In the genomic region with DNA sequence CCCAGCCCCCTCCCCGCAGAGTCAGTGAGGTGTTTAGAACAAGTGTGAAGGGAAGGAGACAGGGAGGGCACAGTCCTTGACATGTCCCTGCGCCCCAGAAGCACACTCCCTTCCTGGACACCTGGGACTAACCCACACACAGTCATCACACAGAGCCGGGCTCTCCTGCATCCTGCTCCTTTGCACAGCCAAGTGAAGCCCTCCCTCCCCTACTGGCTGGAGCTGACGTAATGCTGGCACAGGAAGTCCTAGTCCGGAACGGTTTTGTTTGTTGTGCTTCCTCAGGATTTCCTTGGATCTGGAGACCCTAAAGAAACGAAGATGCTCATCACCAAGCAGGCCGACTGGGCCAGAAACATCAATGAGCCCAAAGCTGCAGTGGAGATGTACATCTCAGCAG, we compare ENCODE assay signal across 8 mouse cellular contexts. TPM values are rescaled to one million over a fixed set of nuclear protein-coding genes. Genes with fewer than 3 reads are reported as not detected.
DNase-seq lines count a peak whose midpoint lies in the region; ATAC-seq lines count a peak whose summit lies in the region.

No protein-coding gene starts in this region.

- H3K4me2 ChIP-seq in embryonic facial prominence, embryonic 12.5 days (replicated peaks) = no peak overlapping the region
- H3K4me2 ChIP-seq in kidney, embryonic 15.5 days = no peak overlapping the region

- no peaks in the 10 kb centered on the region for H3K9me3 ChIP-seq in embryonic facial prominence, embryonic 12.5 days
- no peaks in the 10 kb centered on the region for H3K9me3 ChIP-seq in embryonic facial prominence, embryonic 10.5 days
- H3K9me3 ChIP-seq in kidney, embryonic 15.5 days (replicated peaks) = no peaks in the 10 kb centered on the region
- H3K9me3 ChIP-seq in hindbrain, embryonic 10.5 days = no peaks in the 10 kb centered on the region

- H3K79me2 ChIP-seq in macrophage (ENCODE audit: inconsistent target) = no peaks in the 10 kb centered on the region

- no peak overlapping the region for H3K9ac ChIP-seq in embryonic facial prominence, embryonic 12.5 days
- no peak overlapping the region for H3K9ac ChIP-seq in kidney, embryonic 15.5 days

- H3K4me1 ChIP-seq in embryonic facial prominence, embryonic 12.5 days = peaks cover 4% of the 10 kb centered on the region; the same call in 1 of the 2 replicates
- H3K4me1 ChIP-seq in embryonic facial prominence, embryonic 10.5 days = peaks cover 29% of the 10 kb centered on the region
- peaks cover 64% of the 10 kb centered on the region for H3K4me1 ChIP-seq in kidney, embryonic 15.5 days
- peaks cover 27% of the 10 kb centered on the region for H3K4me1 ChIP-seq in hindbrain, embryonic 10.5 days (replicated peaks)

- WGBS in embryonic facial prominence, embryonic 12.5 days = 54% methylated on average over 8 of the region's 8 CpGs
- WGBS in embryonic facial prominence, embryonic 10.5 days = 62% methylated on average over 8 of the region's 8 CpGs
- WGBS in kidney, embryonic 15.5 days = 46% methylated on average over 8 of the region's 8 CpGs
- 23% methylated on average over 8 of the region's 8 CpGs for WGBS in macrophage (ENCODE audit: missing documents)
- WGBS in hindbrain, embryonic 10.5 days = 69% methylated on average over 8 of the region's 8 CpGs

- no peak for DNase-seq in embryonic facial prominence, embryonic 10.5 days (ENCODE audit: low spot score)
- peak; percentile 79 to 92 for DNase-seq in heart, adult 18-20 months
- DNase-seq in left cerebral cortex, postnatal 4 days = no peak
- DNase-seq in spleen, postnatal 14 days (ENCODE audit: low spot score in 2 of 2) = no peak
- no peak for DNase-seq in hindbrain, embryonic 10.5 days (ENCODE audit: low spot score)

- H3K36me3 ChIP-seq in embryonic facial prominence, embryonic 12.5 days = peaks cover 36% of the 10 kb centered on the region
- peaks cover 44% of the 10 kb centered on the region for H3K36me3 ChIP-seq in embryonic facial prominence, embryonic 10.5 days (replicated peaks)
- H3K36me3 ChIP-seq in kidney, embryonic 15.5 days = peaks cover 44% of the 10 kb centered on the region
- H3K36me3 ChIP-seq in macrophage (ENCODE audit: inconsistent target) = no peaks in the 10 kb centered on the region
- H3K36me3 ChIP-seq in hindbrain, embryonic 10.5 days = peaks cover 56% of the 10 kb centered on the region

- ATAC-seq in embryonic facial prominence, embryonic 12.5 days (ENCODE audit: insufficient number of reproducible peaks, insufficient read depth, low FRiP score, low TSS enrichment) = peak; percentile 23; the same call in 1 of the 2 replicates
- peak; percentile 61 for ATAC-seq in kidney, embryonic 15.5 days (replicated peaks; ENCODE audit: low FRiP score)

- intact Hi-C loops in left cerebral cortex, postnatal 4 days (cut with DNase I) = no loop called here

- no peaks in the 10 kb centered on the region for H3K27me3 ChIP-seq in embryonic facial prominence, embryonic 12.5 days
- H3K27me3 ChIP-seq in embryonic facial prominence, embryonic 10.5 days (replicated peaks; ENCODE audit: low read depth, poor library complexity, severe bottlenecking) = no peaks in the 10 kb centered on the region
- no peaks in the 10 kb centered on the region for H3K27me3 ChIP-seq in kidney, embryonic 15.5 days
- no peaks in the 10 kb centered on the region for H3K27me3 ChIP-seq in hindbrain, embryonic 10.5 days (ENCODE audit: insufficient read depth, poor library complexity, severe bottlenecking)

- H3K27ac ChIP-seq in embryonic facial prominence, embryonic 12.5 days = no peak overlapping the region; the same call in 1 of the 2 replicates
- H3K27ac ChIP-seq in embryonic facial prominence, embryonic 10.5 days (replicated peaks) = no peak overlapping the region; the same call in 1 of the 2 replicates
- H3K27ac ChIP-seq in kidney, embryonic 15.5 days = peak overlapping the region; percentile 74
- H3K27ac ChIP-seq in macrophage = peak overlapping the region; percentile 65
- H3K27ac ChIP-seq in hindbrain, embryonic 10.5 days = no peak overlapping the region

- no peak overlapping the region for H3K4me3 ChIP-seq in embryonic facial prominence, embryonic 12.5 days
- no peak overlapping the region for H3K4me3 ChIP-seq in embryonic facial prominence, embryonic 10.5 days
- H3K4me3 ChIP-seq in kidney, embryonic 15.5 days (replicated peaks) = no peak overlapping the region
- no peak overlapping the region for H3K4me3 ChIP-seq in macrophage (ENCODE audit: inconsistent target)
- no peak overlapping the region for H3K4me3 ChIP-seq in hindbrain, embryonic 10.5 days

RNA-seq across cellular contexts. Expression of a gene that starts 21.6 kb away (rescaled TPM):
- polyA plus RNA-seq in embryonic facial prominence, embryonic 12.5 days (2016; fragmentation: Nextera tagmentation; extraction: Ambion mirVana) = 0.17 and 0.32 TPM in 2 replicates
- 0.33 and 0.51 TPM in 2 replicates for polyA plus RNA-seq in embryonic facial prominence, embryonic 10.5 days (2016; fragmentation: Nextera tagmentation; extraction: Ambion mirVana)
- not detected for total RNA-seq in heart, adult 18-20 months (2021)
- polyA plus RNA-seq in kidney, embryonic 15.5 days (2015; fragmentation: Nextera tagmentation; extraction: Ambion mirVana) = 0.10 and 0.14 TPM in 2 replicates
- 1 to 10 TPM in 6 of 26 experiments, under 1 TPM in 12, not detected in 8; 0.19 to 2.0 (median 0.68) TPM for total RNA-seq in macrophage (2018; cell fraction: chromatin; rRNA removed)
- under 1 TPM in 5 of 26 experiments, not detected in 21; 0.03 to 0.13 (median 0.10) TPM for total RNA-seq in macrophage (2018; cell fraction: cytosol; rRNA removed)
- 1 to 10 TPM in 5 of 26 experiments, under 1 TPM in 14, not detected in 7; 0.16 to 1.2 (median 0.54) TPM for total RNA-seq in macrophage (2018; cell fraction: nucleus; rRNA removed)
- polyA plus RNA-seq in macrophage (2018) = not detected in 3 replicates
- under 1 TPM; 0.28 to 0.56 TPM for total RNA-seq in left cerebral cortex, postnatal 4 days (2021)
- 0.20 and 0.37 TPM in 2 replicates for polyA plus RNA-seq in hindbrain, embryonic 10.5 days (2016; fragmentation: Nextera tagmentation; extraction: Ambion mirVana)

RNA-seq across cellular contexts. Expression of a gene that starts 34.8 kb away (rescaled TPM):
- polyA plus RNA-seq in embryonic facial prominence, embryonic 12.5 days (2016; fragmentation: Nextera tagmentation; extraction: Ambion mirVana) = not detected in 2 replicates
- polyA plus RNA-seq in embryonic facial prominence, embryonic 10.5 days (2016; fragmentation: Nextera tagmentation; extraction: Ambion mirVana) = not detected in 2 replicates
- total RNA-seq in heart, adult 18-20 months (2021) = not detected
- not detected in 2 replicates for polyA plus RNA-seq in kidney, embryonic 15.5 days (2015; fragmentation: Nextera tagmentation; extraction: Ambion mirVana)
- 1 to 10 TPM in 1 of 26 experiments, not detected in 25; 1.4 TPM for total RNA-seq in macrophage (2018; cell fraction: chromatin; rRNA removed)
- under 1 TPM in 3 of 26 experiments, not detected in 23; 0.14 to 0.42 (median 0.19) TPM for total RNA-seq in macrophage (2018; cell fraction: cytosol; rRNA removed)
- under 1 TPM in 1 of 26 experiments, not detected in 25; 0.76 TPM for total RNA-seq in macrophage (2018; cell fraction: nucleus; rRNA removed)
- not detected in 3 replicates for polyA plus RNA-seq in macrophage (2018)
- total RNA-seq in left cerebral cortex, postnatal 4 days (2021) = not detected
- not detected in 2 replicates for polyA plus RNA-seq in hindbrain, embryonic 10.5 days (2016; fragmentation: Nextera tagmentation; extraction: Ambion mirVana)

RNA-seq across cellular contexts. Expression of a gene that starts 56.7 kb away (rescaled TPM):
- 30.7 and 33.4 TPM in 2 replicates for polyA plus RNA-seq in embryonic facial prominence, embryonic 12.5 days (2016; fragmentation: Nextera tagmentation; extraction: Ambion mirVana)
- polyA plus RNA-seq in embryonic facial prominence, embryonic 10.5 days (2016; fragmentation: Nextera tagmentation; extraction: Ambion mirVana) = 30.7 and 31.4 TPM in 2 replicates
- total RNA-seq in heart, adult 18-20 months (2021) = 1 to 10 TPM; 6.5 to 7.4 TPM
- polyA plus RNA-seq in kidney, embryonic 15.5 days (2015; fragmentation: Nextera tagmentation; extraction: Ambion mirVana) = 32.0 and 36.9 TPM in 2 replicates
- 10 to 100 TPM in 25 of 26 experiments, 1 to 10 TPM in 1; 7.8 to 51.2 (median 33.7) TPM for total RNA-seq in macrophage (2018; cell fraction: chromatin; rRNA removed)
- 1 to 10 TPM; 4.5 to 8.2 (median 6.4) TPM for total RNA-seq in macrophage (2018; cell fraction: cytosol; rRNA removed)
- total RNA-seq in macrophage (2018; cell fraction: nucleus; rRNA removed) = 10 to 100 TPM in 20 of 26 experiments, 1 to 10 TPM in 6; 5.9 to 35.6 (median 13.3) TPM
- polyA plus RNA-seq in macrophage (2018) = 3.6 to 9.3 TPM (median 6.3 TPM) in 3 replicates
- total RNA-seq in left cerebral cortex, postnatal 4 days (2021) = 10 to 100 TPM; 28.9 to 35.8 TPM
- polyA plus RNA-seq in hindbrain, embryonic 10.5 days (2016; fragmentation: Nextera tagmentation; extraction: Ambion mirVana) = 28.8 and 30.6 TPM in 2 replicates

RNA-seq across cellular contexts. Expression of a gene that starts 56.8 kb away (rescaled TPM):
- 28.4 and 28.8 TPM in 2 replicates for polyA plus RNA-seq in embryonic facial prominence, embryonic 12.5 days (2016; fragmentation: Nextera tagmentation; extraction: Ambion mirVana)
- polyA plus RNA-seq in embryonic facial prominence, embryonic 10.5 days (2016; fragmentation: Nextera tagmentation; extraction: Ambion mirVana) = 33.2 and 34.2 TPM in 2 replicates
- total RNA-seq in heart, adult 18-20 months (2021) = 1 to 10 TPM in 1 of 2 experiments, under 1 TPM in 1; 0.79 to 1.1 TPM
- polyA plus RNA-seq in kidney, embryonic 15.5 days (2015; fragmentation: Nextera tagmentation; extraction: Ambion mirVana) = 21.3 and 21.7 TPM in 2 replicates
- total RNA-seq in macrophage (2018; cell fraction: chromatin; rRNA removed) = 10 to 100 TPM in 16 of 26 experiments, 1 to 10 TPM in 10; 1.9 to 39.9 (median 14.4) TPM
- total RNA-seq in macrophage (2018; cell fraction: cytosol; rRNA removed) = 1 to 10 TPM; 1.4 to 7.7 (median 4.6) TPM
- total RNA-seq in macrophage (2018; cell fraction: nucleus; rRNA removed) = 10 to 100 TPM in 13 of 26 experiments, 1 to 10 TPM in 13; 1.5 to 33.5 (median 10.7) TPM
- 4.7 to 9.4 TPM (median 5.9 TPM) in 3 replicates for polyA plus RNA-seq in macrophage (2018)
- 1 to 10 TPM; 6.4 to 7.1 TPM for total RNA-seq in left cerebral cortex, postnatal 4 days (2021)
- 24.6 and 31.7 TPM in 2 replicates for polyA plus RNA-seq in hindbrain, embryonic 10.5 days (2016; fragmentation: Nextera tagmentation; extraction: Ambion mirVana)

Comparison
In these comparisons a context has a peak if more than half of its experiments do, and no peak if none do; other contexts are left out.
1. H3K27ac ChIP-seq: peak in kidney, embryonic 15.5 days (single experiment) and macrophage (single experiment); none in embryonic facial prominence, embryonic 12.5 days (single experiment), embryonic facial prominence, embryonic 10.5 days (single experiment) and hindbrain, embryonic 10.5 days (single experiment).
2. DNase-seq: peak in heart, adult 18-20 months (2 of 2); none in embryonic facial prominence, embryonic 10.5 days (single experiment), left cerebral cortex, postnatal 4 days (single experiment), spleen, postnatal 14 days (0 of 2) and hindbrain, embryonic 10.5 days (single experiment).